ENCODE assay signal across 20 mouse cellular contexts in the genomic region with DNA sequence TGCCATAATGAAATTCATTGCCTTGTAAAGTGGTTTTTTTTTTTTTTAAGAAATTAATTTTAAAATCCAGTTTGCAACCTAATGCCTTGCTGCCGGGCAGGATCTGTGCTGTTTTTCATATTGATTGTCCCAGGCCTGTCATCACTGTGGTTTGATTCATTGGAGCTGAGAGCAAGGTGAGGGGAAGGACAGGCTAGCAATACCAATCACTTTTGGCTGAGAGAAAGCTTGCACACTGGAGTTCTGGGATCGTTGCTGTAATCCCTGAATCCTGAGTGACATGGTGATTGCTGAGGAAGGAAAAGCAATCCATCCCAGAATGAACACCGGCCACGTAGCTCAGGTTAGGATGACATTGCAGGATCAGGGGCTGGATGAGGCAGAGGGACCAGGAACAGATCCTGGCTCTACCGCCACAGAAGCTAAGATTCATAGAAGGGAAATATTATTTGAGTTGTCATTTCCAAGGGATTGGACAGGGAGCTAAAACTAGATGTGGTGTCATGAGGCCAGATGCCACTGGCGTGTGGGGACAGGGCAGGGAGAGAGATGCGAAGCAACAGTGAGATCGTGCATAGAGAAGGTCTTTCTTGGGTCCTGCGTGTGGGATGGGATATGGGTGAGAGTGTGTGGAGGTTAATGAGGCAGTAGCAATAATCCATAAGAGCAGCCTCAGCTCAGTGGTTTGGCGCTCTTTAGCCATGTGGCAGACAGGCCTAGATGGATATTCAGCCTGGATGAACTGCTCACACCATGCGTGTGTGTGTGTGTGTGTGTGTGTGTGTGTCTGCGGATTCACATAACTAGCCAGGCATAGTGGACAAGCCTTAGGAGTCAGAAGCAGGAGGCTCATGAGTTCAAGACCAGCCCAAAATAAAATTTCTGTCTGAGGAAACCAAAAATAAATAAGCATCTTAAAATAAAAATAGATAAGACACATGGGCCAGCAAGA. TPM values are rescaled to one million over a fixed set of nuclear protein-coding genes. Genes with fewer than 3 reads are reported as not detected.
A peak's percentile ranks its signal among the peaks of the same experiment; 100 is the strongest.
DNase-seq lines count a peak whose midpoint lies in the region; ATAC-seq lines count a peak whose summit lies in the region.
"Had no signal": no experiment of that assay in that cellular context is flagged by ENCODE, and none has a peak within 500 bp of the region (broad histone marks: within the 10 kb centered on the region; RNA-seq: fewer than 3 reads in every experiment).

No protein-coding gene starts in this region.

- H3K9me3 ChIP-seq in neural tube, embryonic 11.5 days (ENCODE audit: control insufficient read depth, low read length): no peaks in the 10 kb centered on the region
- H3K9me3 ChIP-seq in hindbrain, embryonic 14.5 days (ENCODE audit: control insufficient read depth, low read length): no peaks in the 10 kb centered on the region
- no peaks in the 10 kb centered on the region for H3K9me3 ChIP-seq in midbrain, embryonic 16.5 days (replicated peaks; ENCODE audit: control insufficient read depth, low read length, poor library complexity, severe bottlenecking)
- no peaks in the 10 kb centered on the region for H3K9me3 ChIP-seq in heart, embryonic 10.5 days
- H3K9me3 ChIP-seq: forebrain, embryonic 12.5 days had no signal

- peaks cover 4% of the 10 kb centered on the region; the same call in 1 of the 2 replicates for H3K4me1 ChIP-seq in neural tube, embryonic 11.5 days (ENCODE audit: control insufficient read depth, insufficient read depth, low read length)
- 0 out of 2 replicates have a peak, but pooled peaks cover 4% of the 10 kb centered on the region for H3K4me1 ChIP-seq in hindbrain, embryonic 14.5 days (replicated peaks; ENCODE audit: control insufficient read depth, insufficient read depth, low read length)
- peaks cover 13% of the 10 kb centered on the region for H3K4me1 ChIP-seq in midbrain, embryonic 16.5 days (ENCODE audit: control insufficient read depth, insufficient read depth, low read length)
- peaks cover 17% of the 10 kb centered on the region for H3K4me1 ChIP-seq in heart, embryonic 10.5 days

- H3K4me2 ChIP-seq in neural tube, embryonic 11.5 days (ENCODE audit: low read depth): no peak overlapping the region
- H3K4me2 ChIP-seq in hindbrain, embryonic 14.5 days (replicated peaks): no peak overlapping the region
- no peak overlapping the region for H3K4me2 ChIP-seq in midbrain, embryonic 16.5 days (ENCODE audit: low read length)
- H3K4me2 ChIP-seq: forebrain, embryonic 12.5 days; heart, embryonic 11.5 days had no signal

- no peak for DNase-seq in neural tube, embryonic 11.5 days (ENCODE audit: low spot score)
- no peak for DNase-seq in neural tube, embryonic 10.5 days (ENCODE audit: extremely low spot score, low spot score)
- DNase-seq in hindbrain, embryonic 14.5 days (ENCODE audit: low spot score): no peak
- DNase-seq in lung, postnatal 4 days: no peak
- DNase-seq in heart, embryonic 10.5 days (ENCODE audit: low spot score): no peak
- no peak for DNase-seq in adrenal gland, adult 2 months
- DNase-seq: cerebellum, adult 11-12 months; cerebellum, postnatal 36 days; gastrocnemius, postnatal 25 days; heart, postnatal 14 days; kidney, postnatal 14 days; liver; lung, adult 18-20 months; lung, postnatal 36 days; spleen, adult 18-20 months; thymus, adult 18-20 months had no signal

- 68% methylated on average over 12 of the region's 12 CpGs for WGBS in neural tube, embryonic 11.5 days
- WGBS in hindbrain, embryonic 14.5 days: 60% methylated on average over 12 of the region's 12 CpGs
- WGBS in midbrain, embryonic 16.5 days: 73% methylated on average over 12 of the region's 12 CpGs
- 80% methylated on average over 12 of the region's 12 CpGs for WGBS in heart, embryonic 10.5 days

- no peak overlapping the region for H3K4me3 ChIP-seq in neural tube, embryonic 11.5 days (ENCODE audit: low read depth, low read length)
- H3K4me3 ChIP-seq in hindbrain, embryonic 14.5 days (replicated peaks; ENCODE audit: low read length): no peak overlapping the region
- H3K4me3 ChIP-seq in midbrain, embryonic 16.5 days (ENCODE audit: low read depth, low read length): no peak overlapping the region
- H3K4me3 ChIP-seq in heart, embryonic 10.5 days: no peak overlapping the region
- H3K4me3 ChIP-seq: forebrain, embryonic 12.5 days had no signal

- H3K9ac ChIP-seq in neural tube, embryonic 11.5 days (ENCODE audit: low read length): no peak overlapping the region
- no peak overlapping the region for H3K9ac ChIP-seq in hindbrain, embryonic 14.5 days
- H3K9ac ChIP-seq in midbrain, embryonic 16.5 days (ENCODE audit: low read depth, low read length): no peak overlapping the region
- H3K9ac ChIP-seq: forebrain, embryonic 12.5 days had no signal

- H3K36me3 ChIP-seq in neural tube, embryonic 11.5 days (ENCODE audit: control insufficient read depth, insufficient read depth, low read length): no peaks in the 10 kb centered on the region
- no peaks in the 10 kb centered on the region for H3K36me3 ChIP-seq in hindbrain, embryonic 14.5 days (replicated peaks; ENCODE audit: control insufficient read depth, insufficient read depth)
- H3K36me3 ChIP-seq in midbrain, embryonic 16.5 days (ENCODE audit: control insufficient read depth, insufficient read depth, low read length): no peaks in the 10 kb centered on the region
- H3K36me3 ChIP-seq in heart, embryonic 10.5 days: no peaks in the 10 kb centered on the region
- H3K36me3 ChIP-seq: forebrain, embryonic 12.5 days had no signal

- H3K27ac ChIP-seq in neural tube, embryonic 11.5 days (ENCODE audit: low read depth, low read length): peak overlapping the region; percentile 21; the same call in 1 of the 2 replicates
- H3K27ac ChIP-seq in hindbrain, embryonic 14.5 days: peak overlapping the region; percentile 6; the same call in 1 of the 2 replicates
- H3K27ac ChIP-seq in midbrain, embryonic 16.5 days (ENCODE audit: low read length): peak overlapping the region; percentile 45
- H3K27ac ChIP-seq in heart, embryonic 10.5 days: no peak overlapping the region
- H3K27ac ChIP-seq: forebrain, embryonic 12.5 days had no signal

- H3K27me3 ChIP-seq in neural tube, embryonic 11.5 days (ENCODE audit: control insufficient read depth, insufficient read depth, low read length): no peaks in the 10 kb centered on the region
- no peaks in the 10 kb centered on the region for H3K27me3 ChIP-seq in hindbrain, embryonic 14.5 days (ENCODE audit: control insufficient read depth, insufficient read depth, low read length)
- H3K27me3 ChIP-seq in midbrain, embryonic 16.5 days (ENCODE audit: control insufficient read depth, insufficient read depth, low read depth, low read length): no peaks in the 10 kb centered on the region
- no peaks in the 10 kb centered on the region for H3K27me3 ChIP-seq in heart, embryonic 10.5 days (ENCODE audit: insufficient read depth, poor library complexity, severe bottlenecking)
- H3K27me3 ChIP-seq: forebrain, embryonic 12.5 days had no signal

- no peak for ATAC-seq in neural tube, embryonic 11.5 days (ENCODE audit: insufficient read depth, low FRiP score, low TSS enrichment)
- ATAC-seq in hindbrain, embryonic 14.5 days (ENCODE audit: low FRiP score): no peak
- peak; percentile 34; the same call in 1 of the 2 replicates for ATAC-seq in midbrain, embryonic 16.5 days
- ATAC-seq: intestine, embryonic 16.5 days had no signal

RNA-seq across cellular contexts. Expression of gene Gpr156, which starts 38.0 kb away (rescaled TPM):
- polyA plus RNA-seq in neural tube, embryonic 11.5 days (2014; fragmentation: Nextera tagmentation; extraction: Ambion mirVana): 7.1 and 7.8 TPM in 2 replicates
- polyA plus RNA-seq in hindbrain, embryonic 14.5 days (2014; fragmentation: Nextera tagmentation; extraction: Ambion mirVana): 3.5 and 3.9 TPM in 2 replicates
- 5.1 and 5.8 TPM in 2 replicates for polyA plus RNA-seq in midbrain, embryonic 16.5 days (2015; fragmentation: Nextera tagmentation; extraction: Ambion mirVana)
- 0.40 and 0.67 TPM in 2 replicates for polyA plus RNA-seq in heart, embryonic 10.5 days (2016; fragmentation: Nextera tagmentation; extraction: Ambion mirVana)
- under 1 TPM in 1 of 2 experiments, not detected in 1; 0.07 TPM for total RNA-seq in adrenal gland, adult 2 months (2021)
- polyA plus RNA-seq in adrenal gland, adult 2 months (2012; rRNA removed): 0.04 TPM in 2 replicates
